Mouse (Mus musculus): Measurements from ENCODE around the gene Hmg20b. TPM values are rescaled to one million over a fixed set of nuclear protein-coding genes. Genes with fewer than 3 reads are reported as not detected.
A peak's percentile ranks its signal among the peaks of the same experiment; 100 is the strongest.

Gene Hmg20b
- total RNA-seq, 2 experiments from 2014 or later: 27.3 to 29.5 TPM

DNA sequence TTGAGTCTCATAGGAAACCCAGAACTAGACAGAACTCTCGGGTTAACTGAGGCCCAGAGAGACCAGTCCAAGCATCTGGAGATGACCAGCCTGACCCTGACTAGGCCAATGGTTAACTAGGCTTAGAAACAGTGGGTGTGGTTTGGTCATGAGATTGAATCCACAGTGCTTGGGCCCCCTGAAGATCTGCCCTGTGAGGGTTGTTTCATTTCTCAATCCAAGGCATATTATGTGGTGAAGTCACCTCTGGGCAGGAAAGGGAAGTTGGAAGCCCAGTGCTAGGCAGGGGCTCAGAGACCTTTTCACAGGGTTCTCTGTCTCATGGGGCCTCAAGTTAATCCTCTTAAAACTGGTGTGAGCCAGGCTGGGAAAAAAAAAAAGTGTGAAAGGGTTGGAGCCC is 8.6 kb upstream of the Hmg20b start:
- TF ChIP-seq CTCF (IDR thresholded peaks at IDR 0.05): no peak
- Histone ChIP-seq H3K27ac (no peak overlapping the region), H3K4me3 (peak overlapping the region; percentile 91)
- no peak for DNase-seq (ENCODE audit: extremely low spot score in 1 of 2, low spot score in 2 of 2)
- intact Hi-C loops (cut with DNase I): no loop called here

DNA sequence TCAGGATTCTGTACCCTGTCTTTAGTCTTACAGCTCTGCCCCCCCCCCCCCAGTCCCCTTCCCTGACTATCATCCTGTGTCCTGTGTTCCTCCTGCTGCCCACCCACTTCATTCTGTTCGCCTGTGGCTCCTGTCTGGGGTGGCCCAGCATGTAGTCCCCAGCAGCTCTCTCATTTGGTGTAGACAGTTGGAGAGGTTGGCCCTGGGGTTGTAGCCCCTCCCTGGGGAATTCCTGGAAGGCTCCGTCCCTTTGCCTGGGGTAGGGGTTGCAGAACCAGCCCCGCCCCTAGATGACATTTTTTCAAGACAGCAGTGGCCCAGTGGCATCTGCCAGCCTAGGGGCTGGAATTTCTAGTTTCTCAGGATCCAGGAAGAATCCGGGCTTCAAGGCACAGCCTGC is 7.9 kb upstream of the Hmg20b start:
- H3K4me3 ChIP-seq: peak overlapping the region; percentile 91
- no peak for TF ChIP-seq CTCF (IDR thresholded peaks at IDR 0.05)
- DNase-seq (ENCODE audit: extremely low spot score in 1 of 2, low spot score in 2 of 2): no peak
- intact Hi-C loops (cut with DNase I): no loop called here
- H3K27ac ChIP-seq: no peak overlapping the region

DNA sequence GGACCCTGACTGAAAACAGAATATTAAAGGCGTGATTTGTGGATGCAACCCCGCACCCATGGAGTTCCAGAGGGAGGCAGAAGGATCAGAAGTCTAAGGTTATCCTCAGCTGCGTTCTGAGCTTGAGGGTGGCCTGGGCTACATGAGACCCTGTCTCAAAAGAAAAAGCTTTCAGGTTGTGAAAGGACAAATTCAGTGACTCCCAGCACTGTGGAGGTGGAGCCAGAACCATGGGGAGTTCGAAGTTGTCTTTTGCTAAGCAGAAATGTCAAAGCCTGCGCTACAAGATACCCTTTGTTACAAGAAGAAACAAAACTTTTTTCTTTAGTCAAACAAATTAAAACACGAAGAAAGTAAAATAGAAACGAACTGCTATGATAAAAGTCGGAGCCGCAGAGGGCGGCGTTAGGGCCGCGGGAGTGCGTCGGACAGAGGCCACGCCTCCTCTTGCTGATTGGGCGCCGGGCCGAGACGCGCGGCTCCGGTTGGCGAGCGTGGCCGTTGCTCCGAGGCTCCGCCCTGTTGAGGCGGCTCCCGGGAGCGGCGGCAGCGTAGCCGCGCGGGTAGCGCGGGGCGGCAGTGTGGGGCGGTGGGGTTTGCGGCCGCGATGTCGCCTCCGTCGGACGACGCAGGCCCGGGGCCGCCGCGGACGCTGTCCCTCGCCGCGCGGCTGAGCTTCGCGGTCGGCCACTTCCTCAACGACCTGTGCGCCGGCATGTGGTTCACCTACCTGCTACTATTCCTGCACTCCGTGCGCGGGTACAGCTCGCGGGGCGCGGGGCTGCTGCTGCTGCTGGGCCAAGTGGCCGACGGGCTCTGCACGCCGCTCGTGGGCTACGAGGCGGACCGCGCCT is 6.9 kb upstream of the Hmg20b start, which contains the start of gene Mfsd12:
Gene Mfsd12, plus strand, starts transcription at position 501 of the 854 bp plus-strand sequence.
- intact Hi-C loops (cut with DNase I): no loop called here
- peak within 1 kb of the TSS; percentile 71 for H3K27ac ChIP-seq
- peak within 1 kb of the TSS; percentile 91 for H3K4me3 ChIP-seq
- peak; percentile 90 for DNase-seq (ENCODE audit: extremely low spot score in 1 of 2, low spot score in 2 of 2)
- no peak for TF ChIP-seq CTCF (IDR thresholded peaks at IDR 0.05)

DNA sequence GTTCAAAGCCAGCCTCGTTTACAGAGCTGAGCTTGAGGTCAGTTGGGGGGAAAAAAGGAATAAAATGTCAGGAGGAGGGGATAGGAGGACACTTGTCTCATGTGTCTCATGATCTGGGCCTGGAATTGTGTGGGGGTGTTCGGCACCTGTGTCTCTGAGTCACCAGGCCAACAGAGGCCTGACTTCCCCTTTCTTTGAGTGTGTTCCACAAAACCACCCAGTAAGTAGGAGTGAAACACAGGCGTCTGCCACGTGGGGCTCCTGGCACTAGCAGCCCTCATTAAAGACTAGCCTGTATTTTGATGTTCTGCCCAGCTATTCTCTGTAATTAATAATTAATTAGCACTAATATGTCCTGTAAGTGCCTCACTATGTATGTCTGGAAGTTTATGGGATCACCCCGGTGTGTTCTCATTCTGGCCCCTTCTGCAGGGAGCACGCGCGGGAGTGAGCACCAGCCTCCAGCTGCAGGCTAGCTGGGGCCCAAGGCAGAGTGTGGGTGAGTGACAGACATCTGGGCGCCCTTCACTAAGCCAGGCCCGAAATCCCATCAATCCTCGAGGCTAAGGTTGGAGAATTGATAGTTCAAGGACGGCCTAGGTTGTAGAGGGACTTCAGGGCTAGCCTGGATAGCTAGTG is 6.2 kb upstream of the Hmg20b start:
- Histone ChIP-seq H3K27ac (no peak overlapping the region), H3K4me3 (no peak overlapping the region)
- intact Hi-C loops (cut with DNase I): no loop called here
- no peak for TF ChIP-seq CTCF (IDR thresholded peaks at IDR 0.05)
- no peak for DNase-seq (ENCODE audit: extremely low spot score in 1 of 2, low spot score in 2 of 2)

DNA sequence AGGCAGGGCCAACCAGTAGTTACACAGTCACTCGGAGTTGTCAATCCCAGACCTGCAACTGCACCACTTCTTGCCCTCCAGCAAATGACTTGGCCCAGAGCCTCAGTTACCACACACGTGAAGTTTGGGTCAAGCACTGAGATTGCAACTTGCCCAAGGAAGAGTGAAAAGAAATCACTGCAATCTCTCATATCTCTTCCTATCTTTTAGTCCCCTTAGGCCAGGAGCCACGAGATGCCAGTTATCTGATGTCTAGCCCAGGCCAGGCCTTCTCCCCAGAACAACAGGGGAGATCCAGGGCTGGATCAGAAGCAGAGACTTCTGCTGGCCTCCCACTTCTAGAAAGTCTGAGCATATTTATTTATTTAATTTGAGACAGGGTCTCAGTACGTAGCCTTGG is 5.3 kb upstream of the Hmg20b start:
- no peak for TF ChIP-seq CTCF (IDR thresholded peaks at IDR 0.05)
- intact Hi-C loops (cut with DNase I): no loop called here

DNA sequence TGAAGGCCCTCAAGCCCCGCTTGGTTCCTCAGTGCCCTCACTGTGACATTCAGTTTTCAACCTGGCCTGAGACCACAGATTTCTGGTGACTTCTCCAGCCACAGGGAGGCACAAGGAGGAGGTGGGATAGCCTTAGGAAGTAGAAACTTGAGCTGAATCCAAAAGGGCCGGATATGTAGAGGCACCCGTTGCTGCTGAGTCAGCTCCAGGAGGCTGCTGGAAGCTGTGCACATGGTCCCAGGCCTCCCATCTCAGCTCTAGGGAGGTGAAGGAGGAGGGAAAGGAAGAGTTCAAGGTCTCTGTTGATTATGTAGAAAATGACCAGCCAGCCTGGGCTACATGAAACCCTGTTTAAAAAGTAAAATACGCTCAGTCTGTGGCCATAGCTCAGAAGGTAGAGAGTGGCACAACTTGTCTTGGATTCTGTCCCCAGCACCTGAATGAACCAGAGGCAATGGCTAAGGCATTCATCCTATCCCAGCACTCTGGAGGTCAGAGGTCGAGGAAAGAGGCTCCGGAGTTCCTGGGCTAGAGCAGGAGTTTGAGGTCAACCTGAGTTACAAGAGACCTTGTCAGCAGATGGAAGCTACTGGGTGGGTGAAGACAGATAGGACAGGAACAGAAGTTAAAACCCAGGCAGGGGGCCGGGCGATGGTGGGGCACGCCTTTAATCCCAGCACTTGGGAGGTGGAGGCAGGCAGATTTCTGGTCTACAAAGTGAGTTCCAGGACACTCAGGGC is 4.6 kb upstream of the Hmg20b start:
- H3K27ac ChIP-seq: no peak overlapping the region
- intact Hi-C loops (cut with DNase I): loop anchor here (5.0 kb wide), 1 partner anchor 158 kb away; no protein-coding TSS in a partner anchor
- DNase-seq (ENCODE audit: extremely low spot score in 1 of 2, low spot score in 2 of 2): no peak
- H3K4me3 ChIP-seq: no peak overlapping the region
- no peak for TF ChIP-seq CTCF (IDR thresholded peaks at IDR 0.05)

More for the DNA sequence above, 5.3 kb upstream of the Hmg20b start:
- no peak for DNase-seq (ENCODE audit: extremely low spot score in 1 of 2, low spot score in 2 of 2)
- no peak overlapping the region for H3K27ac ChIP-seq
- H3K4me3 ChIP-seq: no peak overlapping the region

DNA sequence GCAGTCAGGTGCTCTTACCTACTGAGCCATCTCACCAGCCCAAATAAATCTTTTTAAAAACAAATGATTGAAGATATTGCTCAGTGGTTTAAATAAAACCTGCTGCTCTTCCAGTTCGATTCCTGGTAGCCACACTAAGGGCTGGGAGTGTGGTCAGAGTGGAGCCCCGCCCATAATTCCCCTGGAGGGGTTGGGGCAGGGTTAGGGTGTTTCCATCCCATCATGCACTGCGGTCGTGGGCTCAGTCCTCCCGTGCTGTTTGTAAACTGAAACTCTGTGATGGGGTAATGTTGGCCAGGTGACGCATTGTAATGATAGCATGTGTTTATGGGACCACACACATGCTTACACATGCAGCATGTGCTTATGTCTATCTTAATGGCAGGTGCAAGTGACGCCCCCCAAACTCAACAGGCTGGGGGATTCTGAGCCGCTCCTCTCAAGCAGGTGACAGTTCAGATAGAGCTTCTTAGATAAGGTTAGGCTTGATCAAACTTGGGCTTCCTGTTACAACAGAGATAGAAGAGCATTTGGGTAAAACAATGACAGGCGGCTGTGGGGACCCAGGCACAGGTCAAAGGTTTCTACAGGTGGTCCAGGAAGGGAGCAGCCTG is 1.5 kb upstream of the Hmg20b start:
- DNase-seq (ENCODE audit: extremely low spot score in 1 of 2, low spot score in 2 of 2): no peak
- TF ChIP-seq CTCF (IDR thresholded peaks at IDR 0.05): no peak
- Histone ChIP-seq H3K27ac (no peak overlapping the region), H3K4me3 (no peak overlapping the region)
- intact Hi-C loops (cut with DNase I): loop anchor here (2.0 to 5.0 kb wide), 3 partner anchors 31 to 154 kb away; partner anchors contain the start of gene Cactin

DNA sequence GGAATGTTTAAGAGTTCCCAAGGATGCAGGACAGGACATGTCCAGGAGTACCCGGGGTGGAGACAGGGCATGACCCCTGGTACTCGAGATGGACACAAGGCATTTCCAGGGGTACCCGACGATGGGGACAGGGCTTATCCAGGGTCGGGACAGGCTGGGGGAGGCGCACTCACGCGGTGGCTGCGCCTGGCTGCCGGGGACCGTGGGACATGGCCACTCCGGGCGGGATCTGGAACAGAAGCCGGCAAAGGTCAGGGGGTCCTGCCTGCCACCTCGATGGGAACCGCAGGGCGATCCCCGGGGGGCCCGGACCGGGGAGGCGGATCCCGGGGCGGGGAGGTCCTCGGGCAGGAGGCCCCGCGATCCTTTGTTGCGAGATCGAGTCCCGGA is 324 bp downstream of the Hmg20b start:
- H3K27ac ChIP-seq: peak overlapping the region; percentile 49
- intact Hi-C loops (cut with DNase I): loop anchor here (2.0 to 5.0 kb wide), 3 partner anchors 29 to 153 kb away; partner anchors contain the start of gene Cactin
- no peak for TF ChIP-seq CTCF (IDR thresholded peaks at IDR 0.05)
- no peak for DNase-seq (ENCODE audit: extremely low spot score in 1 of 2, low spot score in 2 of 2)
- H3K4me3 ChIP-seq: peak overlapping the region; percentile 62

DNA sequence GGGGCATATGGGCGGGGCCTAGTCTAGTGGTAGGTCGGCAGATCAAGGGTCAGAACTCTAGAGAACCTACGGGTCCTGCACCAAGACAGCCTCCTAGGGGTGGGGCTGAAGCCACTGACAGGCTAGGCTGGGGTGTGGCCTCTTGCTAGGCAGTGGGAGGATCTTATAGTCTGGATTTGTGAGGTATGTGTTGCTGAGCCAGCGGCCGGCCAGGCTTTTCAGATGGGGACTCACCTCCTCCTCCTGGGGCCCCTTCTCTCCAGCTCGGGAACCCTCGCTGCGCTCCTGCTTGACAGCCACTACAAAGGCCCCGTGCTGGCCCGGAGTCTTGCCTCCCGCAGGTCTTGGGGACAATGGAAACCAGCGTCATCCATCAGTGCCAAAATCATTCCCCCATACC is 1.1 kb downstream of the Hmg20b start:
- no peak for TF ChIP-seq CTCF (IDR thresholded peaks at IDR 0.05)
- Histone ChIP-seq H3K4me3 (peak overlapping the region; percentile 62), H3K27ac (no peak overlapping the region)
- DNase-seq (ENCODE audit: extremely low spot score in 1 of 2, low spot score in 2 of 2): no peak
- intact Hi-C loops (cut with DNase I): no loop called here

DNA sequence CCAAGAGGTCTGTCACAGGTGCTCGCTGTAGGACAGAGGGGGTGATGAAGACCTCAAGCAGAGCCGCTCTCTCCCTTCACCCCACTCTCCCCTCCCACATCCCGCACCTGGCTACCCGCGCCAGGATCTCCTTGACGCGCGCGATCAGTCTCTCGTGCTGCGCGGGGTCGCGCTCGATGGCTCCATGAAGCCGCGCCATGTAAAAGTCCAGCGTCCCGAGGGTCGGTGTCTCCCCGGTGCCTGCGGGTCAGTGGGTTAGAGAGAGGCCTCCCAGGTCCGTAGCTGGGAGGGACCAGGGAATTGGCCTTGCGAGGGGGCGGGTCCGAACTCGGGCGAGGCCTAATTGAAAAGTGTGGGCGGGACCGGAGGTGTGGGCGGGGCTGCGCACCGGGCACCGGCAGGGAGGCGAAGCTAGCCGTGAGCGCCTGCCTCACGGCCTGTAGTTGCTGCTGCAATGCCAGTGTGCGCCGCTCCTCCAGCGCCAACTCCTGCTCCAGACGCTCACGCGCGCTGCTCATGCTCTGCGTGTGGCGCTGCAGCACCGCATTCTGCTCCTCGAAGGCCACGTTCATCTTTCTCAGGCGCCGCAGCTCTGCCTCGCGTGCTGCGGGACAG is 3.7 kb downstream of the Hmg20b start:
- peak; percentile 52 to 65 for DNase-seq (ENCODE audit: extremely low spot score in 1 of 2, low spot score in 2 of 2)
- peak; percentile 43 for TF ChIP-seq CTCF (IDR thresholded peaks at IDR 0.05)
- intact Hi-C loops (cut with DNase I): no loop called here
- H3K4me3 ChIP-seq: no peak overlapping the region
- no peak overlapping the region for H3K27ac ChIP-seq

DNA sequence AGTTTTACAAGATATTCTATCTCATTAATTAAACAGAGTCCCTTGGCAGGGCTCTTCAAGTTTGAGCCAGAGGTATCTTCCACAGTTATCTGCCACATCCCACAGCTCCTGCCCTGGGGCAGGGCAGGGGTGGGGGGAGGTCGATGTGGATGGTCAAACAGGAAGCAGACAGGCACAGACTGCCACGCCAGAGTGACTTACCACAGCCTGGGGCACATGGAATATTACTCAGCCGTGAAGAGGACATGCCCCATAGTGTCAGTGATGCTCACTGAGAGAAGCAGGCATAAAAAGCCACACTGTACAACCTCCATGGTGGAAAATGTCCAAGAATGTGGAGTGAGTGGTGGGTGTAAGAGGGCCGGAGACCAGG is 5.1 kb downstream of the Hmg20b start:
- intact Hi-C loops (cut with DNase I): no loop called here
- no peak for DNase-seq (ENCODE audit: extremely low spot score in 1 of 2, low spot score in 2 of 2)
- no peak overlapping the region for H3K27ac ChIP-seq
- no peak for TF ChIP-seq CTCF (IDR thresholded peaks at IDR 0.05)
- no peak overlapping the region for H3K4me3 ChIP-seq
